Comparison of ENCODE assay signal across 9 mouse cellular contexts in the genomic region with DNA sequence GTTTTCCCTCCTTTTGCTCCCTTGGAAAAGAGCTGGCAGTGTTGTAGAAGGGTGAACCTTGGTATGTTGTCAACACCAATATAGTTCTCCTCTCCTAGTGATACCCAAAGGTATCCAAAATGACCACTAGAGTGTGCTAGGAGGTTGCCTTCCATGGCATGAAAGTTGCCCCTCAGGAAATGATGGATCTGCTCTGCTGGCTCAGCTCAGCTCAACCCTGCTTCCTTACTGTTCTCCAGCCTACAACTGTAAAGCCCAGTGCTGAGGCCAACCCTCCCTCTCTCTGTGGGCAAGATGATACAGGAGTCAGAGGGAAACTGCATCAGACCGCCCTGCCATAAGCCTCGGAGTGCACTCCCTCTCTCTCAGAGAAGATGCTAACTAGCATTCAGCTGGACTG. TPM values are rescaled to one million over a fixed set of nuclear protein-coding genes. Genes with fewer than 3 reads are reported as not detected.
DNase-seq lines count a peak whose midpoint lies in the region; ATAC-seq and TF ChIP-seq lines count a peak whose summit lies in the region.
"Had no signal": no experiment of that assay in that cellular context is flagged by ENCODE, and none has a peak within 500 bp of the region (broad histone marks: within the 10 kb centered on the region; RNA-seq: fewer than 3 reads in every experiment).

No protein-coding gene starts in this region.

- H3K9me3 ChIP-seq in intestine, postnatal 0 days (ENCODE audit: control insufficient read depth), result no peaks in the 10 kb centered on the region
- H3K9me3 ChIP-seq in intestine, embryonic 16.5 days (ENCODE audit: control insufficient read depth, low read length), result no peaks in the 10 kb centered on the region
- H3K9me3 ChIP-seq in CH12.LX (replicated peaks; ENCODE audit: low read length), result no peaks in the 10 kb centered on the region
- no peaks in the 10 kb centered on the region for H3K9me3 ChIP-seq in forebrain, postnatal 0 days (ENCODE audit: low read length)

- WGBS in intestine, postnatal 0 days, result 78% methylated on average over 2 of the region's 2 CpGs
- WGBS in intestine, embryonic 16.5 days, result 77% methylated on average over 2 of the region's 2 CpGs
- 77% methylated on average over 2 of the region's 2 CpGs for WGBS in forebrain, postnatal 0 days

- 0 out of 2 replicates have a peak, but pooled peaks have one; percentile 8 for ATAC-seq in intestine, postnatal 0 days
- ATAC-seq in intestine, embryonic 16.5 days, result no peak
- peak; percentile 60 for ATAC-seq in forebrain, postnatal 0 days
- ATAC-seq in megakaryocyte progenitor cell, adult 5-6 weeks (replicated peaks; ENCODE audit: poor library complexity), result peak; percentile 50; the same call in 1 of the 2 replicates

- no peaks in the 10 kb centered on the region for H3K79me2 ChIP-seq in CH12.LX (replicated peaks; ENCODE audit: control insufficient read depth, extremely low read depth, insufficient read depth, poor library complexity, severe bottlenecking)

- no peak overlapping the region for H3K27ac ChIP-seq in intestine, postnatal 0 days (ENCODE audit: low read depth, low read length)
- H3K27ac ChIP-seq in intestine, embryonic 16.5 days (ENCODE audit: low read length), result no peak overlapping the region
- H3K27ac ChIP-seq in CH12.LX (ENCODE audit: insufficient read depth, low read depth), result no peak overlapping the region
- H3K27ac ChIP-seq in forebrain, postnatal 0 days (ENCODE audit: low read depth, low read length), result no peak overlapping the region

- no peaks in the 10 kb centered on the region for H3K27me3 ChIP-seq in intestine, postnatal 0 days (replicated peaks; ENCODE audit: control insufficient read depth, insufficient read depth, low read length)
- no peaks in the 10 kb centered on the region for H3K27me3 ChIP-seq in intestine, embryonic 16.5 days (replicated peaks; ENCODE audit: control insufficient read depth, insufficient read depth, low read length)
- H3K27me3 ChIP-seq in CH12.LX (replicated peaks), result peaks cover 15% of the 10 kb centered on the region
- no peaks in the 10 kb centered on the region for H3K27me3 ChIP-seq in forebrain, postnatal 0 days (ENCODE audit: insufficient read depth, low read length)

- dilution Hi-C loops in CH12.LX (cut with MboI; ENCODE audit: extremely low pct_ligation_motif_present, extremely low pct_unique_long_range_greater_than_20kb, low sequenced_read_pairs), result no loop called here

- H3K4me3 ChIP-seq in intestine, postnatal 0 days (ENCODE audit: low read depth, low read length), result no peak overlapping the region
- H3K4me3 ChIP-seq in intestine, embryonic 16.5 days (ENCODE audit: low read length), result no peak overlapping the region
- no peak overlapping the region for H3K4me3 ChIP-seq in CH12.LX (replicated peaks in 1 of 3; ENCODE audit: low read depth in 2 of 3, low read length in 2 of 3, poor library complexity in 1 of 3)
- H3K4me3 ChIP-seq in forebrain, postnatal 0 days (ENCODE audit: low read depth, low read length), result no peak overlapping the region

- no peaks in the 10 kb centered on the region for H3K4me1 ChIP-seq in intestine, postnatal 0 days (replicated peaks; ENCODE audit: control insufficient read depth, insufficient read depth, low read length)
- no peaks in the 10 kb centered on the region for H3K4me1 ChIP-seq in intestine, embryonic 16.5 days (ENCODE audit: control insufficient read depth, insufficient read depth, low read length)
- H3K4me1 ChIP-seq in CH12.LX (ENCODE audit: control insufficient read depth in 1 of 2, insufficient read depth in 2 of 2), result no peaks in the 10 kb centered on the region
- H3K4me1 ChIP-seq in forebrain, postnatal 0 days (ENCODE audit: insufficient read depth), result no peaks in the 10 kb centered on the region

- H3K36me3 ChIP-seq in intestine, postnatal 0 days (ENCODE audit: control insufficient read depth, insufficient read depth), result no peaks in the 10 kb centered on the region
- H3K36me3 ChIP-seq in intestine, embryonic 16.5 days (ENCODE audit: control insufficient read depth, insufficient read depth, low read length), result no peaks in the 10 kb centered on the region
- no peaks in the 10 kb centered on the region for H3K36me3 ChIP-seq in CH12.LX (replicated peaks in 1 of 2; ENCODE audit: control insufficient read depth in 1 of 2, insufficient read depth in 1 of 2, low read length in 1 of 2)
- no peaks in the 10 kb centered on the region for H3K36me3 ChIP-seq in forebrain, postnatal 0 days (ENCODE audit: insufficient read depth)

- no peak overlapping the region for H3K9ac ChIP-seq in intestine, postnatal 0 days (ENCODE audit: low read depth, low read length)
- no peak overlapping the region for H3K9ac ChIP-seq in intestine, embryonic 16.5 days (ENCODE audit: low read depth, low read length)
- no peak overlapping the region for H3K9ac ChIP-seq in CH12.LX (ENCODE audit: insufficient read depth, low read depth)
- H3K9ac ChIP-seq in forebrain, postnatal 0 days, result no peak overlapping the region

- TF ChIP-seq POLR2A in CH12.LX (IDR thresholded peaks at IDR 0.05; ENCODE audit: low read depth, low read length), result no peak

- no peak overlapping the region for H3K4me2 ChIP-seq in intestine, postnatal 0 days (replicated peaks; ENCODE audit: low read depth)
- H3K4me2 ChIP-seq in intestine, embryonic 16.5 days (ENCODE audit: low read depth, low read length), result no peak overlapping the region
- H3K4me2 ChIP-seq in CH12.LX (ENCODE audit: insufficient read depth, low read depth, poor library complexity, severe bottlenecking), result no peak overlapping the region
- no peak overlapping the region for H3K4me2 ChIP-seq in forebrain, postnatal 0 days (ENCODE audit: low read depth)

- peak; percentile 52 for TF ChIP-seq RAD21 in CH12.LX (IDR thresholded peaks at IDR 0.05; ENCODE audit: low read depth, low read length)

- peak; percentile 68 for TF ChIP-seq CTCF in intestine, postnatal 0 days (IDR thresholded peaks at IDR 0.05; ENCODE audit: low read depth)
- peak in 1 of 2 experiments; percentile 62; a peak in 2 of 4 replicates for TF ChIP-seq CTCF in CH12.LX (conservative IDR thresholded peaks at IDR 0.05 in 1 of 2, IDR thresholded peaks at IDR 0.05 in 1 of 2; ENCODE audit: low read depth in 2 of 2, low read length in 2 of 2)
- peak; percentile 78 for TF ChIP-seq CTCF in forebrain, postnatal 0 days (IDR thresholded peaks at IDR 0.05; ENCODE audit: low read depth)

- in situ Hi-C loops in CH12.LX (cut with MboI; ENCODE audit: low pct_ligation_motif_present, low pct_unique_long_range_greater_than_20kb, low sequenced_read_pairs), result no loop called here

- peak; percentile 7 for DNase-seq in CH12.LX (ENCODE audit: extremely low read depth)
- DNase-seq in R1 (ENCODE audit: low read depth, low spot score), result peak; percentile 51
- DNase-seq in forebrain, postnatal 0 days, result peak; percentile 55
- no peak for DNase-seq in ovary, postnatal 14 days (ENCODE audit: low spot score)
- DNase-seq in urinary bladder, adult 18-20 months (ENCODE audit: low spot score in 2 of 2), result no peak

- TF ChIP-seq EP300 in CH12.LX (IDR thresholded peaks at IDR 0.05; ENCODE audit: low read length), result no peak

TF ChIP-seq in CH12.LX, 34 proteins besides CTCF, POLR2A, EP300 and RAD21:
- TF ChIP-seq RCOR1 (conservative IDR thresholded peaks at IDR 0.05; ENCODE audit: low read depth, low read length), result no peak
- no peak for TF ChIP-seq ELF1 (IDR thresholded peaks at IDR 0.05; ENCODE audit: low read depth, low read length)
- TF ChIP-seq SIN3A (IDR thresholded peaks at IDR 0.05; ENCODE audit: low read length), result no peak
- no peak for TF ChIP-seq PAX5 (IDR thresholded peaks at IDR 0.05; ENCODE audit: low read length)
- no peak for TF ChIP-seq USF2 (conservative IDR thresholded peaks at IDR 0.05; ENCODE audit: low read depth, low read length)
- peak; percentile 57 for TF ChIP-seq SMC3 (IDR thresholded peaks at IDR 0.05; ENCODE audit: low read depth, low read length)

RNA-seq across cellular contexts. Expression of gene Fxyd6, which starts 24.5 kb away (rescaled TPM):
- polyA plus RNA-seq in intestine, postnatal 0 days (2015; fragmentation: Nextera tagmentation; extraction: Ambion mirVana), result 54.5 and 57.2 TPM in 2 replicates
- 65.8 and 66.7 TPM in 2 replicates for polyA plus RNA-seq in intestine, embryonic 16.5 days (2015; fragmentation: Nextera tagmentation; extraction: Ambion mirVana)
- 0.08 TPM in 1 of 2 replicates, not detected in the other for total RNA-seq in CH12.LX (2012; rRNA removed)
- total RNA-seq in CH12.LX (2014; rRNA removed), result not detected in 2 replicates
- not detected in 2 replicates for polyA plus RNA-seq in CH12.LX (2012; ENCODE audit: insufficient read length, low read depth)
- total RNA-seq in forebrain, postnatal 0 days (2014; rRNA removed), result 412 and 499 TPM in 2 replicates
- 739 and 836 TPM in 2 replicates for polyA plus RNA-seq in forebrain, postnatal 0 days (2015; fragmentation: Nextera tagmentation; extraction: Ambion mirVana)
- total RNA-seq in megakaryocyte progenitor cell, adult 5-6 weeks (2015), result not detected in 2 replicates
- 0.07 TPM in 1 of 2 replicates, not detected in the other for total RNA-seq in megakaryocyte progenitor cell, adult 5-6 weeks (2017)

RNA-seq across cellular contexts. Expression of gene Tmprss13, which starts 26.6 kb away (rescaled TPM):
- 0.04 TPM in 1 of 2 replicates, not detected in the other for polyA plus RNA-seq in intestine, postnatal 0 days (2015; fragmentation: Nextera tagmentation; extraction: Ambion mirVana)
- 0.21 and 0.51 TPM in 2 replicates for polyA plus RNA-seq in intestine, embryonic 16.5 days (2015; fragmentation: Nextera tagmentation; extraction: Ambion mirVana)
- total RNA-seq in CH12.LX (2012; rRNA removed), result not detected in 2 replicates
- not detected in 2 replicates for total RNA-seq in CH12.LX (2014; rRNA removed)
- polyA plus RNA-seq in CH12.LX (2012; ENCODE audit: insufficient read length, low read depth), result not detected in 2 replicates
- not detected in 2 replicates for total RNA-seq in forebrain, postnatal 0 days (2014; rRNA removed)
- polyA plus RNA-seq in forebrain, postnatal 0 days (2015; fragmentation: Nextera tagmentation; extraction: Ambion mirVana), result 0.05 TPM in 1 of 2 replicates, not detected in the other
- total RNA-seq in megakaryocyte progenitor cell, adult 5-6 weeks (2015), result not detected in 2 replicates
- total RNA-seq in megakaryocyte progenitor cell, adult 5-6 weeks (2017), result not detected in 2 replicates
- total RNA-seq: layer of hippocampus, postnatal 10 days had no signal

RNA-seq across cellular contexts. Expression of gene Fxyd2, which starts 54.0 kb away (rescaled TPM):
- 1.2 and 1.7 TPM in 2 replicates for polyA plus RNA-seq in intestine, postnatal 0 days (2015; fragmentation: Nextera tagmentation; extraction: Ambion mirVana)
- 2.2 and 3.1 TPM in 2 replicates for polyA plus RNA-seq in intestine, embryonic 16.5 days (2015; fragmentation: Nextera tagmentation; extraction: Ambion mirVana)
- not detected in 2 replicates for total RNA-seq in CH12.LX (2012; rRNA removed)
- not detected in 2 replicates for total RNA-seq in CH12.LX (2014; rRNA removed)
- polyA plus RNA-seq in CH12.LX (2012; ENCODE audit: insufficient read length, low read depth), result not detected in 2 replicates
- total RNA-seq in forebrain, postnatal 0 days (2014; rRNA removed), result 22.6 and 22.7 TPM in 2 replicates
- 15.9 and 16.6 TPM in 2 replicates for polyA plus RNA-seq in forebrain, postnatal 0 days (2015; fragmentation: Nextera tagmentation; extraction: Ambion mirVana)
- 0.78 and 0.79 TPM in 2 replicates for total RNA-seq in megakaryocyte progenitor cell, adult 5-6 weeks (2015)
- total RNA-seq in megakaryocyte progenitor cell, adult 5-6 weeks (2017), result 2.9 TPM in 1 of 2 replicates, not detected in the other

Comparison
In these comparisons a context has a peak if more than half of its experiments do, and no peak if none do; other contexts are left out.
1. DNase-seq: peak in CH12.LX (single experiment), R1 (single experiment) and forebrain, postnatal 0 days (single experiment); none in ovary, postnatal 14 days (single experiment) and urinary bladder, adult 18-20 months (0 of 2).
2. RNA of gene Fxyd6, which starts 24.5 kb away (polyA plus RNA-seq): 739 to 836 TPM in forebrain, postnatal 0 days, 65.8 to 66.7 TPM in intestine, embryonic 16.5 days and 54.5 to 57.2 TPM in intestine, postnatal 0 days; not detected in CH12.LX; every median in the first group is over 10 times any median in the second.